Mouse (Mus musculus): ENCODE measurements around the gene Mybbp1a. TPM values are rescaled to one million over a fixed set of nuclear protein-coding genes. Genes with fewer than 3 reads are reported as not detected.

The Mybbp1a gene
- polyA plus RNA-seq, 1 experiment = 201 TPM

- no peak for TF ChIP-seq GATA1 (IDR thresholded peaks at IDR 0.05; ENCODE audit: low read length)
Measured at GRCm38 (mm10) chr11:72426884-72427283, 14.3 kb upstream of the Mybbp1a start.

- TF ChIP-seq GATA1 (IDR thresholded peaks at IDR 0.05; ENCODE audit: low read length) = no peak
Measured at GRCm38 (mm10) chr11:72428694-72429093, 12.5 kb upstream of the Mybbp1a start.

- no peak for TF ChIP-seq GATA1 (IDR thresholded peaks at IDR 0.05; ENCODE audit: low read length)
Measured at GRCm38 (mm10) chr11:72429288-72429690, 11.9 kb upstream of the Mybbp1a start.

- no peak for TF ChIP-seq GATA1 (IDR thresholded peaks at IDR 0.05; ENCODE audit: low read length)
Measured at GRCm38 (mm10) chr11:72434963-72435693, 6.0 kb upstream of the Mybbp1a start, which contains the start of gene Ggt6. Gene Ggt6 (plus strand): TSS chr11:72435526.

- TF ChIP-seq GATA1 (IDR thresholded peaks at IDR 0.05; ENCODE audit: low read length) = no peak
Measured at GRCm38 (mm10) chr11:72435694-72436045, 5.5 kb upstream of the Mybbp1a start.

GRCm38 (mm10) chr11:72436271-72436670 is 4.9 kb upstream of the Mybbp1a start:
- no peak for TF ChIP-seq GATA1 (IDR thresholded peaks at IDR 0.05; ENCODE audit: low read length)

GRCm38 (mm10) chr11:72436756-72437650 is 4.2 kb upstream of the Mybbp1a start:
- TF ChIP-seq GATA1 (IDR thresholded peaks at IDR 0.05; ENCODE audit: low read length) = no peak

- no peak for TF ChIP-seq GATA1 (IDR thresholded peaks at IDR 0.05; ENCODE audit: low read length)
Measured at GRCm38 (mm10) chr11:72438411-72438810, 2.7 kb upstream of the Mybbp1a start.

GRCm38 (mm10) chr11:72446311-72447105 is 5.4 kb downstream of the Mybbp1a start:
- no peak for TF ChIP-seq GATA1 (IDR thresholded peaks at IDR 0.05; ENCODE audit: low read length)

GRCm38 (mm10) chr11:72447475-72447874 is 6.3 kb downstream of the Mybbp1a start:
- no peak for TF ChIP-seq GATA1 (IDR thresholded peaks at IDR 0.05; ENCODE audit: low read length)

GRCm38 (mm10) chr11:72452140-72452665 is 11.0 kb downstream of the Mybbp1a start:
- no peak for TF ChIP-seq GATA1 (IDR thresholded peaks at IDR 0.05; ENCODE audit: low read length)

- TF ChIP-seq GATA1 (IDR thresholded peaks at IDR 0.05; ENCODE audit: low read length) = no peak
Measured at GRCm38 (mm10) chr11:72453105-72453953, 12.2 kb downstream of the Mybbp1a start.

GRCm38 (mm10) chr11:72455694-72456093 is 14.5 kb downstream of the Mybbp1a start:
- TF ChIP-seq GATA1 (IDR thresholded peaks at IDR 0.05; ENCODE audit: low read length) = no peak

- no peak for TF ChIP-seq GATA1 (IDR thresholded peaks at IDR 0.05; ENCODE audit: low read length)
Measured at GRCm38 (mm10) chr11:72457995-72458496, 16.9 kb downstream of the Mybbp1a start.
